Mouse (Mus musculus) lung, postnatal 0 days (tissue): ENCODE measurements around the gene Setd6.

Experiments
- CTCF ChIP-seq: IDR thresholded peaks from 2 replicates; pipeline ENCODE4 v1.5.1; 2016; ENCODE audit warnings: antibody characterized with exemption, mild to moderate bottlenecking
- EP300 ChIP-seq: IDR thresholded peaks from 2 replicates; pipeline ENCODE4 v1.6.1; 2016; ENCODE audit warnings: antibody characterized with exemption, mild to moderate bottlenecking, control low read depth

DNA sequence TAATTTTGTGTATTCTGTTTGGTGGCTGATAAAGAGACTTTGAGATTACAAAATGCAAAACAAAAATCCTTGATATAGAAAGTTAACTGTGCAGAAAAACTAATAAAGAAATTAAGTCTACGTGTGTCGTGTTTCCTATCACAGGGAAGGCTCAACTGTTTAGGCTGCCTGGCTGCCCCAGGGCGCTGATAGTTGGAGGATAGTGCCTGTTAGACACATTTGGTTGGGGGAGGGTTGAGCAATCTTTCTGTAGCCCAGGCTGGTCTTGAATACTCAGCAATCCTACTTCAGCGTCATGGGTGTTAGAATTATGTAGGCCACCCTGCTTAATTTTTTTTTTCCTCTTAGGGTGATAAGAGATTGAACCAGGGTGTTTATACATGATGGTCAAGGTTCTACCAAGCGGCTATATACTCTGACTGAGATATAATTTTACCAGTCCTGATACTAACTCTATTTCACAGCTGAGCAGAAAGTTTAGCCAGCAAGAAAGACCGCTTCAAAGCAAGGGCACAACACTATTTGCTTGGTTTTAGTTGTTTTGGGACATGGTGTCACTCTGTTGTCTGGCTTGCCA lies 756 bp upstream of the Setd6 start:
- TF ChIP-seq EP300 (no peak), CTCF (no peak)
